Mouse (Mus musculus): ENCODE measurements around the gene Pla2g1b.

GRCm38 (mm10) chr5:115516081-115516907 is 50.2 kb downstream of the Pla2g1b start:
- TF ChIP-seq GATA1 (IDR thresholded peaks at IDR 0.05; ENCODE audit: borderline replicate concordance, low read length) = no peak
- no peak for TF ChIP-seq FLI1 (IDR thresholded peaks at IDR 0.05; ENCODE audit: low read length)
